In the genomic region with DNA sequence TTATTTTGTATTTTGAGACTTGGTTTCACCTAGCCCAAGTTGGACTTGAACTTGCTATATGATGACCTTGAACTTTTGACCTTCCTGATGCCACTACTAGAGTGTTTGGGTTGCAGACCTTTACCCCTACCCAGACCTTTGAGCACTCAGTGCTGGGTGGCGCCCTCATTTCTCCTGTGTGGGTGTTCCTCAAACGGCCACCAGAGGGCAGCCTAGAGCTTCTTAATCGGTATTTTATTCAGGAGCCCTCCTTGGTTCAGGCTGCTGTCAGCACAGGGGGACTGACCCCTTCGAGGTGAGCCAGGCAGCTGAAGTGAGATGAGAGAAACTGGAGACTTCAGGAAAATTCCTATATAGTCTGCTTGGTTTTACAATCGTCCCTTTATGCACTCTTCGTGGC, we compare ENCODE assay signal across 8 mouse cellular contexts. TPM values are rescaled to one million over a fixed set of nuclear protein-coding genes. Genes with fewer than 3 reads are reported as not detected.
DNase-seq lines count a peak whose midpoint lies in the region; ATAC-seq lines count a peak whose summit lies in the region.

No protein-coding gene starts in this region.

- H3K9me3 ChIP-seq in midbrain, embryonic 15.5 days = no peaks in the 10 kb centered on the region

- H3K4me2 ChIP-seq in midbrain, embryonic 15.5 days = no peak overlapping the region

- no peak overlapping the region for H3K9ac ChIP-seq in midbrain, embryonic 15.5 days

- H3K27ac ChIP-seq in midbrain, embryonic 15.5 days = no peak overlapping the region

- ATAC-seq in midbrain, embryonic 15.5 days (replicated peaks) = peak; percentile 55; the same call in 1 of the 2 replicates

- WGBS in midbrain, embryonic 15.5 days = 30% methylated on average over 6 of the region's 6 CpGs

- DNase-seq in layer of hippocampus, adult 11-12 months (ENCODE audit: low spot score) = peak; percentile 53
- DNase-seq in layer of hippocampus, adult 9-10 months (ENCODE audit: low spot score) = no peak
- peak; percentile 36 for DNase-seq in MEL-GATA-1-ER (ENCODE audit: extremely low read depth, low read depth)
- peak; percentile 72 for DNase-seq in cerebellum, adult 9-10 months
- peak; percentile 53 to 72 for DNase-seq in heart, postnatal 14 days
- peak; percentile 25 to 40 for DNase-seq in layer of hippocampus, postnatal 36 days
- DNase-seq in thymus, postnatal 4 days = peak; percentile 74

- no peak overlapping the region for H3K4me3 ChIP-seq in midbrain, embryonic 15.5 days

- peaks cover 12% of the 10 kb centered on the region; the same call in 1 of the 2 replicates for H3K4me1 ChIP-seq in midbrain, embryonic 15.5 days

- intact Hi-C loops in heart, postnatal 14 days (cut with DNase I) = loop anchor here (2.0 kb wide), 1 partner anchor 34 kb away; no protein-coding TSS in a partner anchor

- no peaks in the 10 kb centered on the region for H3K27me3 ChIP-seq in midbrain, embryonic 15.5 days (replicated peaks)

- H3K36me3 ChIP-seq in midbrain, embryonic 15.5 days (replicated peaks) = no peaks in the 10 kb centered on the region

RNA-seq across cellular contexts. Expression of a gene that starts 7.2 kb away (rescaled TPM):
- total RNA-seq in heart, postnatal 14 days (2021) = under 1 TPM; 0.15 to 0.17 TPM
- total RNA-seq in layer of hippocampus, postnatal 36 days (2021) = under 1 TPM in 1 of 2 experiments, not detected in 1; 0.40 TPM
- 0.06 TPM in 2 replicates for polyA plus RNA-seq in midbrain, embryonic 15.5 days (2015; fragmentation: Nextera tagmentation; extraction: Ambion mirVana)

RNA-seq across cellular contexts. Expression of a gene that starts 11.7 kb away (rescaled TPM):
- not detected for total RNA-seq in heart, postnatal 14 days (2021)
- under 1 TPM; 0.42 to 0.63 TPM for total RNA-seq in layer of hippocampus, postnatal 36 days (2021)
- 0.56 and 0.96 TPM in 2 replicates for polyA plus RNA-seq in midbrain, embryonic 15.5 days (2015; fragmentation: Nextera tagmentation; extraction: Ambion mirVana)

RNA-seq across cellular contexts. Expression of a gene that starts 22.6 kb away (rescaled TPM):
- not detected for total RNA-seq in heart, postnatal 14 days (2021)
- not detected for total RNA-seq in layer of hippocampus, postnatal 36 days (2021)
- not detected in 2 replicates for polyA plus RNA-seq in midbrain, embryonic 15.5 days (2015; fragmentation: Nextera tagmentation; extraction: Ambion mirVana)

RNA-seq across cellular contexts. Expression of a gene that starts 27.8 kb away (rescaled TPM):
- total RNA-seq in heart, postnatal 14 days (2021) = 1 to 10 TPM; 4.2 to 4.3 TPM
- total RNA-seq in layer of hippocampus, postnatal 36 days (2021) = 10 to 100 TPM in 1 of 2 experiments, 1 to 10 TPM in 1; 9.3 to 10.0 TPM
- polyA plus RNA-seq in midbrain, embryonic 15.5 days (2015; fragmentation: Nextera tagmentation; extraction: Ambion mirVana) = 3.5 and 3.7 TPM in 2 replicates

RNA-seq across cellular contexts. Expression of a gene that starts 28.1 kb away (rescaled TPM):
- total RNA-seq in heart, postnatal 14 days (2021) = 1 to 10 TPM; 6.0 to 7.9 TPM
- total RNA-seq in layer of hippocampus, postnatal 36 days (2021) = 1 to 10 TPM; 4.3 to 5.8 TPM
- 10.8 and 13.1 TPM in 2 replicates for polyA plus RNA-seq in midbrain, embryonic 15.5 days (2015; fragmentation: Nextera tagmentation; extraction: Ambion mirVana)
